Mouse (Mus musculus) CD4-positive, CD25-positive, alpha-beta regulatory T cell, adult 9 weeks (primary cell): ENCODE data around the gene Pigp. TPM values are rescaled to one million over a fixed set of nuclear protein-coding genes. Genes with fewer than 3 reads are reported as not detected.

Experiments
- polyA plus RNA-seq: library from polyadenylated mRNA; unstranded; fragments of 100-300 nt; shearing (Covaris generic); gene quantifications from one replicate; pipeline ENCODE4 v1.2.1, GENCODE M21; 2017

The Pigp gene
- 87.3 TPM for polyA plus RNA-seq

DNA sequence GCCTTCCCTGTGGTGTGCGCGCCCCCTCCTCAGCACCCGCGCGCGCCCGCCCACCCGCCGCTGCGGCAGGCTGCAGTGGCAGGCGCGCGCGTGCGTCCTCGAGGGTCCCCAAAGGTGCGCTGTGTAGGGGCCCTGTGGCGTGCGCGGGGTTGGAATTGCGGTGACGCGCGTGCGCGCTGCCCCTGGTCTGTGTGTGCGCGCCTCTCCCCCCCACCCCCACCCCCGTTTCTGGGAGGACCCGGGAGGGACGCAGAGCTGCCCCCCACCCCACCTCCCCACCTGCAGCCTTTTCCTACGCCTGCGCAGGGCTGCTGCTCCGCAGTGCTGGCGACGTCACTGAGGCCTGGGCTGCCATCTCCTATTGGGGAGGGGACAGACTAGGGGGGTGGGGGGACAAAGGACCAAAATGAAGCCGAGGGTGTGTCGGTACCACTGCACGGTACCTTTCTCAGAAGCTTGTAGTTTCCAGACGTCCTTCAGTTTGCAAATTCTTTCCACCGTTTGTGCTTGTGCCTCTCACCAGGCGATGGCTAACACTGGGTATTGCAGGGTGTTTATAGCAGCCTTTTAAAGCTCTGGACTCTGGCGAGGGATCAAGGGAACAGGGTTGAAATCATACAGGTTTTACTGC lies at the start of gene Pigp:
Gene Pigp, minus strand, starts transcription at position 542 of the 631 bp plus-strand sequence.

GRCm38 (mm10) chr16:94370173-94370914 lies 1.3 kb downstream of the Pigp start, which contains the start of gene Ttc3:
TSS of gene Ttc3 (plus strand) at chr16:94370618.

DNA sequence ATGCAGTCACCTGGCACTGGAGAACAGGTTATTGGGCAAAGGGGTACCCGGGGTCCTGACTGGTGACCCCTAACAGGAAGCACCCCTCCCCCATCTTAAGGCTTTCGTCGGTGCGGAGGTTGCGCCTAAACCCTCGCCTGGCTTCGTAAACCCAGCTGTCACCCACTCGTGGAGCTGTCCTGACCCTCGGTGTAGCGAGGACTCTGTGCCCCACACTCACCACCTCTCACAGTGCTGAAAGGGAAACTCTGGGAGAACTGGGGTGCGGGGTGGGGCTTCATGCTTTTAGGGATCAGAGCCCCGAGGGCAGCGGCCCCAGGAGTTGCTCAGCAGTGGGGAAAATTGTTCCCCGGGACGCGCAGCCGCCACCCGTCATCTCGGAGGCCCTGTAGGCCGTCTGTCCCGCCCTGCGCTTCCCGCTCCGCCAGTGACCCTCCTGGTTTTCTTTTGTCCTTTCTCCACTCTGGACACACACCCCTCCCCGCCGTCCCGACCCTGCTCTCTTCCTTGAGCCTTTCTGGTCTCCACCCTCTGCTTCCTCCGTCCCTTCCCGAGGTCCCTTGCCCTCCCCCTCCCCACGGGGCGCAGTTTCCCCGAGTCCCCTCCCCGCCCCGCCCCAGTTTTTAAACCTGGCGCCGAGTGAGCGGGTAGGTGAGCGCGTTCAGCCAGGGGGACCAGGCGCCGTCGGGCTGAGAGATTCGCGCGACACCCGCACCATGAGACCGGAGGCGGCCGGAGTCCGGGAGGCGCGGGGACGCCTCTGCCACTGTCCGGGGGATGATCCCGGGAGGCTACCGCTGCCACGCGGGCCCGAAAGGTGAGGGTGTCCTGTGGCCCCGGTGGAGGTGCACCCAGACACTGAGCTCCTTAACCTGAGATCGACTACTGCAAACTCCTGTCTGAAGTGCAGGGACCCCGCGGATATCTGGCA lies 43.6 kb downstream of the Pigp start, which contains the start of gene Ripply3:
Gene Ripply3, plus strand, starts transcription at position 640 of the 931 bp plus-strand sequence.

GRCm38 (mm10) chr16:94313229-94314030 lies 58.2 kb downstream of the Pigp start, which contains the start of gene Hlcs:
TSS of gene Hlcs (minus strand) at chr16:94313571.

Other genes starting within 250 kb of the Pigp start
- gene Hlcs, start 58.3 kb downstream of the Pigp start, polyA plus RNA-seq, result 7.6 TPM
- 0.83 TPM for gene Ripply3, start 43.4 kb downstream of the Pigp start, polyA plus RNA-seq
- gene Ttc3, start 1.2 kb downstream of the Pigp start, polyA plus RNA-seq, result 66.3 TPM
- 98.5 TPM for gene Vps26c, start 155.0 kb upstream of the Pigp start, polyA plus RNA-seq
- 8.7 TPM for gene Dyrk1a, start 198.2 kb upstream of the Pigp start, polyA plus RNA-seq